Mouse (Mus musculus) C2C12 (cell line): ENCODE measurements at regions not wholly inside any gene's neighbourhood (a gene's known extent, or its start where the extent isn't known, plus 50 kb on each side); places are given as distances from the start of the nearest gene placed in this dataset.

Experiments used
- H3K27me3 ChIP-seq: one replicate; pipeline ENCODE4 v1.6.1; 2011; ENCODE audit not compliant: control insufficient read depth, insufficient read depth, insufficient read length
- H3K36me3 ChIP-seq: one replicate; pipeline ENCODE4 v1.6.1; 2011; ENCODE audit not compliant: control insufficient read depth, insufficient read depth
- H3K4me3 ChIP-seq: one replicate; pipeline ENCODE4 v1.5.1; 2011; ENCODE audit warnings: mild to moderate bottlenecking, control low read depth; ENCODE audit not compliant: poor library complexity, insufficient read depth, severe bottlenecking
- H3K79me2 ChIP-seq: one replicate; pipeline ENCODE4 v1.6.1; 2011; ENCODE audit not compliant: control insufficient read depth, insufficient read depth
- H3K79me3 ChIP-seq: one replicate; pipeline ENCODE4 v1.6.1; 2011; ENCODE audit warnings: low read depth, control low read depth
- H3ac ChIP-seq: one replicate; pipeline ENCODE3; 2011; ENCODE audit warnings: low read depth; ENCODE audit not compliant: control insufficient read depth, insufficient read length
- CEBPB ChIP-seq: IDR thresholded peaks from one replicate; pipeline ENCODE4 v1.6.1; 2011; ENCODE audit warnings: low read depth, mild to moderate bottlenecking, control low read depth, moderate library complexity
- CTCF ChIP-seq: IDR thresholded peaks from one replicate; pipeline ENCODE4 v1.5.1; 2011; ENCODE audit not compliant: control insufficient read depth, insufficient read depth, insufficient read length
- FOSL1 ChIP-seq: IDR thresholded peaks from one replicate; pipeline ENCODE4 v1.8.0; 2011; ENCODE audit warnings: mild to moderate bottlenecking, low read length; ENCODE audit not compliant: poor library complexity, insufficient read depth, severe bottlenecking
- MAX ChIP-seq: IDR thresholded peaks from one replicate; pipeline ENCODE4 v1.6.1; 2011; ENCODE audit warnings: mild to moderate bottlenecking, control low read depth
- MYOD1 ChIP-seq: IDR thresholded peaks from one replicate; pipeline ENCODE4 v1.6.1; 2011; ENCODE audit warnings: low read depth; ENCODE audit not compliant: control insufficient read depth, insufficient read length
- MYOG ChIP-seq: IDR thresholded peaks from one replicate; pipeline ENCODE4 v1.6.1; 2011; ENCODE audit not compliant: control insufficient read depth, insufficient read length; ENCODE audit errors: extremely low read depth
- USF1 ChIP-seq: IDR thresholded peaks from one replicate; pipeline ENCODE4 v1.6.1; 2011; ENCODE audit warnings: low read depth, mild to moderate bottlenecking, control low read depth, moderate library complexity

GRCm38 (mm10) chr17:4907181-4907752 is 86.9 kb upstream of the Arid1b start:
- TF ChIP-seq CEBPB (no peak), MYOD1 (no peak), USF1 (no peak), MAX (no peak)
- H3K27me3 ChIP-seq = no peaks in the 10 kb centered on the region
- H3K79me2 ChIP-seq = no peaks in the 10 kb centered on the region
- no peak overlapping the region for H3K4me3 ChIP-seq
- peak overlapping the region; percentile 35 for H3ac ChIP-seq
- no peaks in the 10 kb centered on the region for H3K36me3 ChIP-seq
- no peaks in the 10 kb centered on the region for H3K79me3 ChIP-seq

DNA sequence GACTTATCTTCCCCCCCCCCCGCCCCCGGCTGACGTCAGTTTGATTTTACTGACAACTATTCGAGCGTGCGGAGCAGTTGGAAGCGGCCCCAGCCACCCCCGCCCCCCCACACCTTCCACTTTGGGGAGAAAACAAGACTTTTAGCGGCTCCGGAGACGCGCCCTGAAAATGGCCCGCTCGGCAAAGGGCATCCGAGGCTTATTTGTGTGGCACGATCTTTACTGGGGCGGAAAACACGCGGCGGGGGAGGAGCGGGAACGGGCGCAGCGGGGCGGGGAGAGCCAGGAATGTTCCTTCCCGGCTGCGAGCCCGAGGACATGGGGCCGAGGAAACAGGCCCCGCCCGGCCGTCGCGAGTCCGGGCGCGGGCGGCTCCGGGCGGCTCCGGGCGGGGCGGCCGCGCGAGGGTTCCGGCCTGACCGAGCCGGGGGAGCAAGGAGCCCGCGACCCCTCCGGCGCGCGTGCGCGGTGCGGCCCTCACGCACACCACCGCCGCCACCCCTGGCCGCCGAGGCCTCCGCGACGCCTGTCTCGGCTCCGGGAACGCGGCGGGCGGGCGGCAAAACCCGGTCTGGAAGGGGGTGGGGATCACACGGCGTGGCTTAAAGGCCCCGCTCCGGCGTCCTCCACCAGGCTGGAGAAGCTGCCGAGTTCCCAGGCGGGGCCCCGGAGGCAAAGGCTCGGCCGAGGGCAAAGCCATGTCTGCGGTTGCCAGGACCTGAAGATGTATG is 86.1 kb upstream of the Arid1b start:
- Histone ChIP-seq H3K79me3 (no peaks in the 10 kb centered on the region), H3K79me2 (no peaks in the 10 kb centered on the region), H3K4me3 (peak overlapping the region; percentile 32), H3ac (peak overlapping the region; percentile 45), H3K27me3 (peaks cover 3% of the 10 kb centered on the region), H3K36me3 (no peaks in the 10 kb centered on the region)
- peak; percentile 17 for TF ChIP-seq MAX
- no peak for TF ChIP-seq MYOG

DNA sequence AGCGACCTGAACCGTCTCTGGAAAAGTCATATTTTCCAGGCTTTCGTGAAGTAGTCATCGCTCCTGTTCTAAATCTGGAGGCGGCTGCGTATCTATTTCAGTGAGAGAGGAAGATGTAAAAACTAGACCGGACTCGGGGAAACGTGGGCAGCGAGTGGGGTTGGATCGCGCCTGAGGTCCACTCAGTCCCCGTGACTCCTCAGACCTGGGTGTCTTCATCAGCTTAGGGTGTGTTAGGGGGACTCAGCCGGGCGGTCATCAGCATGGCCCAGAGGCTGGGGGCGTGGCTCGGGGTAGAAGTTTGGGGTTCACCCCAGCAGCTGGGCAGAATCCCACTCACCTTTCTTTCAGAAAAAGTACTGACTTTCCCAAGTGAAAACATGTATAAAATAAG is 85.6 kb upstream of the Arid1b start:
- H3K79me2 ChIP-seq = no peaks in the 10 kb centered on the region
- TF ChIP-seq MYOG (no peak), FOSL1 (no peak), USF1 (no peak), CEBPB (no peak)
- H3K36me3 ChIP-seq = no peaks in the 10 kb centered on the region
- H3K79me3 ChIP-seq = no peaks in the 10 kb centered on the region
- peak overlapping the region; percentile 45 for H3ac ChIP-seq
- H3K27me3 ChIP-seq = peaks cover 5% of the 10 kb centered on the region
- peak overlapping the region; percentile 32 for H3K4me3 ChIP-seq

DNA sequence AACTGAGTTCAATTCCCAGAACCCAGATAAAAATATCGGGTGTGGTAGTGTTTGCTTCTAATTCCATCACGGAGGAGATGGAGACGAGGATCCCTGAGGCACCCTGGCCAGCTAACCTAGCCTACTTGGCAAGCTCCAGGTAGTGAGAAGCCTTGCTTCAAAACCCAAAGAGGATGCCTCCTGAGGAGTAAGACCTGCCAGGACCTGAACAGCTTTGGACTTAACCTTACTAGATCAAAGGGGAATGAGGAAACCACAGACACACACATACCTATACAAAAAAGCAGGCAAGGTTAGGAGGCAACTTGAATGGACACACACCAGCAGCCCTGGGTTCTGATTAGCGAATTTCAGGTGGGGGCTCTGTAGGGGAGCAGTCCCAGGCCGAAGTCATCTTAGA is 84.0 kb upstream of the Arid1b start:
- H3K79me2 ChIP-seq = no peaks in the 10 kb centered on the region
- H3ac ChIP-seq = no peak overlapping the region
- H3K4me3 ChIP-seq = no peak overlapping the region
- no peaks in the 10 kb centered on the region for H3K79me3 ChIP-seq
- H3K27me3 ChIP-seq = peaks cover 5% of the 10 kb centered on the region
- no peaks in the 10 kb centered on the region for H3K36me3 ChIP-seq
- TF ChIP-seq CTCF = no peak
- no peak for TF ChIP-seq CEBPB
- no peak for TF ChIP-seq FOSL1
- no peak for TF ChIP-seq USF1
- no peak for TF ChIP-seq MYOG
- no peak for TF ChIP-seq MAX
- no peak for TF ChIP-seq MYOD1

DNA sequence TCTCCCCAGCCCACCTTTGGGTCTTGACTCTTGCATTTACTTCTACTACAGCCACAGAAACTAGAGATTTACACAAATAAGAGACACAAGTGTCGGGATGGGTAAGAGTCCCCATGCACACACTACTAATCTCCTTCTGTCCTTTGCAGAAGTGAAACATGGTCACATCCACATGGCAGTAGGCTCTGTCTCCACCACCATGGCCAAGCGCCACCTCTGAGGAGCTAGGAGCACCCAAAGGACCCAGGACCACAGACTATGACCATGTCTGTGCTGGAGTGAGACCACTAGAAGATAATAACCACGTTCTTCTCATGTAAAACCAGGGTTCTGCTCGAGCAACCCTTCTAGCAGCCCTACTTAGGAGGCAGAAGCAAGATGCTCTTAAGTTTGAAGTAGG is 81.1 kb upstream of the Arid1b start:
- H3K79me2 ChIP-seq = no peaks in the 10 kb centered on the region
- no peaks in the 10 kb centered on the region for H3K36me3 ChIP-seq
- H3K27me3 ChIP-seq = peaks cover 5% of the 10 kb centered on the region

GRCm38 (mm10) chr17:4919866-4920495 is 74.2 kb upstream of the Arid1b start:
- TF ChIP-seq CEBPB (no peak), CTCF (no peak), MAX (no peak), USF1 (no peak), MYOD1 (no peak)
- no peak overlapping the region for H3K4me3 ChIP-seq
- no peaks in the 10 kb centered on the region for H3K79me3 ChIP-seq
- no peak overlapping the region for H3ac ChIP-seq
- H3K36me3 ChIP-seq = no peaks in the 10 kb centered on the region
- no peaks in the 10 kb centered on the region for H3K79me2 ChIP-seq
- H3K27me3 ChIP-seq = peaks cover 9% of the 10 kb centered on the region

More for the DNA sequence above, 81.1 kb upstream of the Arid1b start:
- no peaks in the 10 kb centered on the region for H3K79me3 ChIP-seq
- TF ChIP-seq FOSL1 (no peak), MYOG (no peak), CEBPB (no peak), MAX (no peak), CTCF (no peak), MYOD1 (no peak), USF1 (no peak)
- no peak overlapping the region for H3ac ChIP-seq
- no peak overlapping the region for H3K4me3 ChIP-seq
